Mouse (Mus musculus) left cerebral cortex, adult 9 months (tissue): ENCODE data around the gene Hal.

ENCODE experiments used
- DNase-seq, 2 experiments: peaks; one replicate each; pipeline ENCODE4 v3.0.0; 2022; ENCODE audit warnings: low spot score in 2 of 2

Hal gene

DNA sequence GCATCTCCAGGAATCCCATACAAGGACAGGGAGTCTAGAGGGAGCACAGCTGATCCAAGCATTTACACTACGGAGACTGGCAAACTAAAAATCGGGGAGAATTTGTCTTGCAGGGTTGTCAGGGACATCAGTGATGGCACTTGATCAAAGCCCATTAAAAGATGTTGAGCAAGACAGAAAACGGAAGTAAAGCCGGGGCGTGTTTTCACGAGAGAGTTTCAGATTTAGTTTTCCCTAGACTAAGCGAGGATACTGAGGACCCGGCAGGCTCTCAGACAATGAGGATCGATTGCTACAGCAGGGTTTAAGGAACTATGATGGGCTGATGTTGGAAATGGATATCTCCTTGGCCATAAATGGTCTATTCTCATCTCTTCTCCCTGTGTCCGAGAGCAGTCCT is 78.5 kb downstream of the Hal start:
- DNase-seq, result no peak

DNA sequence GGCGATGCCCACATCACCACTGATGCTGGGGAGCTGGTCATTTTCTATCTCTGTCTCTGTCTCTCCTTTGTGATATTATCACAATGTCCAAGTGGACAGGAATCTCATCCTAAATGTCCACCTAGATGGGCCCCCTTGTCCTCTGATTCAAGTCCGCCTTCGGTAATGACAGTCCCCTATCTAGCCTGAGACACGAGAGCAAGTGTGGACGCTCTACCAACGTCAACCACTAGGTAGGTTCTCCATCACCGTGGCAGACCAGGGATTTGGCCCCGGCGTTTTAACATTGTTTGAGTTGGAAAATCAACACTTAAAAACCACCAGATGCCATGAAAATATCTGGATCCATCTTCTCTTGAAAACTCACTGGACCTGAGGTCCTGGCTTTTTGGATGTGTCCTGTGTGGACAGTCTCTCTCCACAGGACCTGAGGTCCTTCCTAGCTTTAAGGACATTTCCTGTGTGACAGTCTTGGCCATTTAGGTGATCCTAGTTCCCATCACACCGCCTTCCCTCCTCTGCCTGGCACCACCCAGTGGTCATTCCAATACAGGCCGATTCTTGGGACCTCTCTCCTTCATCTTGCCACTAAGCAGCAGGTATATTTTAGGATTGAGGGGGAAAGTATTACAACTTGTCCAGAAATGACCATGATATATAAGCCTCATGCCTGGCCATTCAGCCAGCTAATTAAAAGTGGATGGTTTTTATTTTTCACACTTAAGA is 79.4 kb downstream of the Hal start:
- no peak for DNase-seq

DNA sequence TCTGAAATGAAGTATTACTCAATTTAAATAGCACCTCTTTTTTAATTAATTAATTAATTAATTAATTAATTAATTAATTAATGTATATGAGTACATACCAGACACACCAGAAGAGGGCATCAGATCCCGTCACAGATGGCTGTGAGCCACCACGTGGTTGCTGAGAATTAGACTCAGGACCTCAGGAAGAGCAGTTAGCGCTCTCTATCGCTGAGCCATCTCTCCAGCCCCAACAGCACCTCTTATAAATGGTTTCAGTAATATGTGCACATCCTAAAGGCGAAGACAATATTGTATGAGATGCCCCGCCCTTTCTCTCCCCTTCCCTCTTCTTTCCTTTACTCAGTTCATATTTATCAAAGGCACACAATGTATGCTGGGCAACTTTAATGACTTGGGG is 80.1 kb downstream of the Hal start:
- no peak for DNase-seq
